Mouse (Mus musculus) heart, adult 2 months (tissue): Measurements from ENCODE around the gene Cyth3.

ENCODE experiments used
- CTCF ChIP-seq: fragments of 200-600 bp; IDR thresholded peaks from 2 replicates; pipeline ENCODE4 v1.8.1; 2022; ENCODE audit warnings: antibody characterized with exemption, mild to moderate bottlenecking, moderate library complexity
- EP300 ChIP-seq: fragments of 200-500 bp; IDR thresholded peaks from 2 replicates; pipeline ENCODE4 v1.6.1; 2011; ENCODE audit warnings: low read depth, low read length, control low read depth; ENCODE audit not compliant: insufficient read depth

- no peak for TF ChIP-seq EP300
- no peak for TF ChIP-seq CTCF
These were observed 8.5 kb downstream of the Cyth3 start for GRCm38 (mm10) chr5:143630738-143631137.
